Mouse (Mus musculus) neural tube, embryonic 12.5 days (tissue): ENCODE measurements around the gene Cep41. TPM values are rescaled to one million over a fixed set of nuclear protein-coding genes. Genes with fewer than 3 reads are reported as not detected.

Experiments
- ATAC-seq: fragments of 200-750 bp; cut with Nextera tagmentation; 2 replicates; pipeline ENCODE4 v1.8.0; 2017; ENCODE audit warnings: low read depth, mild to moderate bottlenecking, moderate TSS enrichment, moderate library complexity; ENCODE audit not compliant: low FRiP score
- H3K27ac ChIP-seq: fragments of 300-500 bp; sonication (generic); 2 replicates; pipeline ENCODE4 v1.5.1; 2016
- H3K27me3 ChIP-seq: fragments of 300-500 bp; sonication (generic); replicated peaks from 2 replicates; pipeline ENCODE4 v1.6.1; 2016; ENCODE audit warnings: mild to moderate bottlenecking
- H3K36me3 ChIP-seq: fragments of 300-500 bp; sonication (generic); 2 replicates; pipeline ENCODE4 v1.6.1; 2016; ENCODE audit warnings: mild to moderate bottlenecking
- H3K4me1 ChIP-seq: fragments of 300-500 bp; sonication (generic); 2 replicates; pipeline ENCODE4 v1.6.1; 2016
- H3K4me2 ChIP-seq: fragments of 300-500 bp; sonication (generic); replicated peaks from 2 replicates; pipeline ENCODE4 v1.6.1; 2016; ENCODE audit warnings: mild to moderate bottlenecking
- H3K4me3 ChIP-seq: fragments of 300-500 bp; sonication (generic); 2 replicates; pipeline ENCODE4 v1.5.1; 2016
- H3K9ac ChIP-seq: fragments of 300-500 bp; sonication (generic); 2 replicates; pipeline ENCODE4 v1.6.1; 2016; ENCODE audit warnings: mild to moderate bottlenecking
- H3K9me3 ChIP-seq: fragments of 300-500 bp; sonication (generic); 2 replicates; pipeline ENCODE4 v1.6.1; 2016; ENCODE audit warnings: mild to moderate bottlenecking
- WGBS: fragments of 180-500 bp; shearing (Covaris S2); methylation state at CpG from one replicate; pipeline ENCODE4 v1.1.7; 2016; 5-methylcytosine and 5-hydroxymethylcytosine counted together
- polyA plus RNA-seq: library from polyadenylated mRNA; unstranded; fragments of >200 nt; fragmentation: Nextera tagmentation; extraction: Ambion mirVana; gene quantifications from 2 replicates; pipeline ENCODE4 v1.2.1, GENCODE M21; 2016

Gene Cep41
- polyA plus RNA-seq, 1 experiment from 2014 or later, result 21.6 TPM

DNA sequence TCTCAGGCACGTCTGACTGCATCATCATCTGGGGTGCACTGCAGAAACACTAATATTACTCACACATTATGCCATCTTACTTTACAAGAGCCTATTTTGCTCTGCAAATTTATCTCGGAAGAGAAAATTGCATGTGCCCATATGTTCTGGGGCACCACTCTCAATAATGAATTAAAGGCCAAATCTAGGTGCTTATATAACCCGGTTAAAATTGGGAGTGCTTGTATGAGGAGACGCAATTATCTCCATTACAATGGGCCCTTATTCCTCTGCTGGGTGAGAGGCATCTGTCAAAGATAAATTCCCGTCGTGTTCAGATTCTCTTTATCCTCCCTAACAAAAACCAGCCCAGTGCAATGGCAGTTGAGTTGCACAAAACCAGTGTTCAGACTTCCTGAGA is 28.8 kb downstream of the Cep41 start:
- no peak for ATAC-seq
- Histone ChIP-seq H3K9me3 (no peaks in the 10 kb centered on the region), H3K27ac (no peak overlapping the region), H3K27me3 (no peaks in the 10 kb centered on the region), H3K4me2 (no peak overlapping the region), H3K4me3 (no peak overlapping the region), H3K9ac (no peak overlapping the region), H3K36me3 (no peaks in the 10 kb centered on the region), H3K4me1 (peaks cover 13% of the 10 kb centered on the region)
- 37% methylated on average over 6 of the region's 6 CpGs for WGBS

DNA sequence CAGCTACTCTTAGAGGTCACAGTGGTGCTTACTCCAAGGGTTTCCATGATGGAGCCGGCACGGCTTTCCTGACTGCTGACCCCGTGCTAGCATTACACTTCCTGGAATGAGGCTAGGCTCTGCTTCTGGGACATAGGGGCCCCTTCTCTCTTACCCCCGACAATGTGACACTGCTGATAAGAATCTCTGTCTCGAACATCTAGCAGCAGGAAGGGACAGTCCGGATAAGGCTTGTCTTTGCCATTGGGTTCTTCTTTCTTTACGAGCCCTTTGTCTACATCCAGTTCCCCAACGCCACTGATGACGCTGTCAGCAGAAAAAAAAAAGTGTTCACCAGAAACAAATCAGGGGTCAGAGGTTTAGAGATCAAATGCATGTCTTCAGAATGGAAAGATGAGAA is 34.9 kb downstream of the Cep41 start:
- peaks cover 28% of the 10 kb centered on the region for H3K4me1 ChIP-seq
- H3K4me2 ChIP-seq, result no peak overlapping the region
- no peak overlapping the region for H3K4me3 ChIP-seq
- no peaks in the 10 kb centered on the region for H3K36me3 ChIP-seq
- WGBS, result 84% methylated on average over 9 of the region's 9 CpGs
- H3K9ac ChIP-seq, result no peak overlapping the region
- H3K27ac ChIP-seq, result no peak overlapping the region
- H3K9me3 ChIP-seq, result no peaks in the 10 kb centered on the region
- no peak for ATAC-seq
- no peaks in the 10 kb centered on the region for H3K27me3 ChIP-seq

DNA sequence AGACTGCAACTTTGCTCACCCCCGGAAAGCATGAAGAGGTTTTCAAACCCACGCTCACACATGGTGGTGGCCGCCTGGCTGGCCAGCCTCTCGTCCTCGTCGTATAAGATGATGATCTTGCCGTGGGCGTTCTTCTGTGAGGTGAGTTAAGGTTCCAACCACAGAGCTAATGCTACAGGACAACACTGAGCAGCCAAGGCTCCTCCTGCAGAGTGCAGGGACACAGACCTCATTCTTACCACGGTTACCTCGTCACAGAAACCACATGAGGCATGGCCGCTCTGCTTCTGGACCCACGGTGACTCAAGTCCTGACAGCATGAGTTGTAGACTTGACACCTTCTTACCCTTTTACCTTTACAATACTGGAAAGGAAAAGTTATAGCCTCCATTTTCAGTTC is 36.3 kb downstream of the Cep41 start:
- no peak overlapping the region for H3K4me3 ChIP-seq
- no peak overlapping the region for H3K27ac ChIP-seq
- no peak for ATAC-seq
- H3K9ac ChIP-seq, result no peak overlapping the region
- no peak overlapping the region for H3K4me2 ChIP-seq
- H3K4me1 ChIP-seq, result peaks cover 40% of the 10 kb centered on the region
- WGBS, result 75% methylated on average over 12 of the region's 12 CpGs
- no peaks in the 10 kb centered on the region for H3K27me3 ChIP-seq
- no peaks in the 10 kb centered on the region for H3K9me3 ChIP-seq
- no peaks in the 10 kb centered on the region for H3K36me3 ChIP-seq

DNA sequence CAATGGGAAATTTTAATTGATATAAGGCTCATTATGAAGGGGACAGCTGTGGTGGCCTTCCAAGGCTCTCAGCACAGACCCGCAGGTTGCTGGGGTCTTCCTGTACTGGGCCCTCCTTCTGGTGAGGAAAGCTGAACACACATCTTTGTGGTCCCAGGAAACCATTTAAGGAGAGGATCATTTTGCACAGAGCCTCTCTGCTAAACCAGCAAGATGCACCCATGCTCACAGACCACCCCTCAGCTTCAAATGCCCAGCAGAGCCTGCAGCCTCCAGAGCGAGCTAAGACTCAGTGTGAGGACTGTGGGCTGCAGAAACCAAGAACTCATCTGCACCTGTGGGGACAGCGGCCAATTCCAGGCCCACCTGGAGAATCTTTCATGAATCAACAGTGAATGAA is 38.6 kb downstream of the Cep41 start:
- H3K9ac ChIP-seq, result 0 out of 2 replicates have a peak overlapping the region, but pooled peaks have one; percentile 17
- no peaks in the 10 kb centered on the region for H3K27me3 ChIP-seq
- H3K4me1 ChIP-seq, result peaks cover 43% of the 10 kb centered on the region
- H3K27ac ChIP-seq, result peak overlapping the region; percentile 11; the same call in 1 of the 2 replicates
- no peak overlapping the region for H3K4me3 ChIP-seq
- H3K4me2 ChIP-seq, result no peak overlapping the region
- WGBS, result 70% methylated on average over 3 of the region's 3 CpGs
- no peak; the same call in 1 of the 2 replicates for ATAC-seq
- H3K9me3 ChIP-seq, result no peaks in the 10 kb centered on the region
- H3K36me3 ChIP-seq, result no peaks in the 10 kb centered on the region

DNA sequence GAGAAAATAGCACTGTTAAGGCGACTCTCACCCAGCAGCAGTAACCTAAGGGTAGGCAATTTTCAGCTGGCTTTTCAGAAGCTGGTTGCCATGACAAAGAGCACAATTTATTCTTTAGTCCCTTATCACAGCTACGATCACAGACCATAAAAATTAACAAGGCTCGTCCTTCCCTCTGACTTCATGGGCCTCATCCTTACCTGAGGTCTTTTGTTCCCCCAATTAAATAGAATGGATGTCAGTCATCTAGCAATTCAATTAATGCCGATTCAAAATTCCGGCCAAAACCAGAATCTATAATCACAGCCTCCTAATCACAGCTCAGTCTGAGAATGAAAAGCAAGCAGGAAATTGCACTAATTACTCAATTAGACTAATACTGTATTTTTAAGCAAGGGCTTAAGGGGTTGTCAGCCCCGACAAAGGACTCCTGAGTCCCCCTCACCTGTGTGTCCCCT is 39.1 kb downstream of the Cep41 start:
- H3K4me3 ChIP-seq, result no peak overlapping the region
- ATAC-seq, result peak; percentile 39; the same call in 1 of the 2 replicates
- peak overlapping the region; percentile 11; the same call in 1 of the 2 replicates for H3K27ac ChIP-seq
- peaks cover 48% of the 10 kb centered on the region for H3K4me1 ChIP-seq
- no peak overlapping the region for H3K4me2 ChIP-seq
- no peaks in the 10 kb centered on the region for H3K27me3 ChIP-seq
- H3K36me3 ChIP-seq, result no peaks in the 10 kb centered on the region
- WGBS, result 26% methylated on average over 6 of the region's 6 CpGs
- no peaks in the 10 kb centered on the region for H3K9me3 ChIP-seq
- H3K9ac ChIP-seq, result no peak overlapping the region

DNA sequence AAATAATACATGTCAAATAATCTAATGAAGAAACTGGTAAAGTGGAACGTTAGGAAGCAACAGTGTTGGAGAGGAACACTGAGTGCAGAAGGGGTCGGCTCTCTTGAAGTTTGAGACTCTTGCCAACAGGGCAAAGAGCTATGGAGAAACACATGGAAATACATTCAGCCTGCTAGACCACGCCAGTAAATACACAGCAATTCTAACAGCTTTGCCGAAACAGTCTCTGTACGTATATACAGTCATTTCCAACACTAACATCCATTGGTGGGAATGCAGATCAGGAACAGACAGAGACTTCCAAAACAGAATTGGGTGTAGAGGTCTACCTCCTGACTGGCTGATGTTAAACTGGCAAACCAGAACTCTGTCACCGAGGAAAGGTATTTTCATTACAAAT is 40.0 kb downstream of the Cep41 start:
- Histone ChIP-seq H3K27ac (no peak overlapping the region), H3K9me3 (no peaks in the 10 kb centered on the region), H3K36me3 (no peaks in the 10 kb centered on the region), H3K4me2 (no peak overlapping the region), H3K4me1 (peaks cover 49% of the 10 kb centered on the region), H3K27me3 (no peaks in the 10 kb centered on the region), H3K4me3 (no peak overlapping the region), H3K9ac (no peak overlapping the region)
- no peak for ATAC-seq
- 75% methylated on average over 6 of the region's 6 CpGs for WGBS

DNA sequence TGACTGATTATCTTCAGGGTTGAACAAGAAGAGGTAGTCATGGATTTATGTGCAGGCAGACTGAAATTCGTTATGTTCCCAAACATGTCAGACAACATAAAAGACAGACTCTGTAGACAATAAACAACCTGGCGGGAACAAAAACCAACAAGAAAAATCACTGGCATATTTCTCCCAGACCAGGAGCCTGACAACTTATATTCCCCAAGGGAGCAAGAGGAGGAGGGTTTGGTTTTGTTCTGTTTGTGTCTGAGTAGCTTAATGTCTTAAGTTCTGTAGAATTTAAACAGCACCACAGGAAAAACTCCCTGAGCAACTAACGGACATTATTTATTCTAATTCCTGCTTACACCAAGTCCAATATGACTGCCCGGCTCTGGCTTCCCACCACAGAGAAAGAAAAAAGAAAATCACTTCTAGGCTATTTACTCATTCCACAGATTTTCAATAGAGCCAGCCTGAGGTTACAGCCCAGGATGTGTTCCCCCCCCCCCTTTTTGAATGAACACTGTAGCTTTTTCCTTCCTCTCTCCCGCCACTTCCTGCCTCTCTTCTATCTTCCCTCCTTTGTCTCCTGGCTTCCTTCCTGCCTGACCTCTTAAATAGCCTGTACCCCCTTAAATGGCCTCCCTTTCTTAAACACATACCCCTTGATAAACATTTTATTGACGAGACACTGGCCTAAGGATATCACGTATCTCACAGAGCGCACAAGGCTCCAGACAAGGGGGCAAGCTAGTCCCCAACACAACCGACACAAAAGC is 40.9 kb downstream of the Cep41 start:
- ATAC-seq, result no peak
- H3K4me1 ChIP-seq, result peaks cover 49% of the 10 kb centered on the region
- H3K9ac ChIP-seq, result no peak overlapping the region
- no peak overlapping the region for H3K4me2 ChIP-seq
- no peaks in the 10 kb centered on the region for H3K27me3 ChIP-seq
- no peaks in the 10 kb centered on the region for H3K9me3 ChIP-seq
- 40% methylated on average over 9 of the region's 9 CpGs for WGBS
- H3K36me3 ChIP-seq, result no peaks in the 10 kb centered on the region
- peak overlapping the region; percentile 47 for H3K27ac ChIP-seq
- no peak overlapping the region for H3K4me3 ChIP-seq

DNA sequence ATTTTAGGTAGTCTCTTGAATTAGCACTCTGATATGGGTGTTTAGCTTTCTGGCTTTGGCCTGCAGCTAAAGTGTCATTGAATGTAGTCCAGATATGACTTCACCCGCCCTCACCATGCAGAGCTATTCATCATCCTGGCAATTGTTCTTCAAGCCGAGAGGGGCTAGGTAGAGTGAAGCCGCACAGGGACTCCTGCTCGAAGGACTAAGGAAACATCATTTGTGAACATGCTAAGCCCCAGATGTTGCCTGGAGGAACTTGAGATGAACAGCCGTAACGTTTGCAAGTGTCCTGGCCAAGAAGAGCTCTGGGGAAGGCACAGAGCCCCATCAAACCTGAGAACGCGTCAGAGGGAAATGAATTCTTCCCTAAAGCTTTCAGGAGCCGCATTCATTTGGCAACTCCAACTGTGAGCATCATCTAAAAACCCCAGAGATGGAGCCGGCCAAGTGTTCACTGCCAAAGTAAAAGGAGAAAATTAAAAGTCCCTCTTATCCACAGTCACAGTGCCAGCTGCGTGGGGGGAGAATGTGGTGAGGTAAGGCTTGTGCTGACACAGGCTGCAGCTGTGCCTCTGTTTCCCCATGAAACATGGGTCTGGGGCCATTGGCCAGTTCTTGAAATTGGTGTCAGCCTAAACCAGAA is 43.8 kb downstream of the Cep41 start:
- WGBS, result 74% methylated on average over 11 of the region's 11 CpGs
- peaks cover 33% of the 10 kb centered on the region for H3K4me1 ChIP-seq

DNA sequence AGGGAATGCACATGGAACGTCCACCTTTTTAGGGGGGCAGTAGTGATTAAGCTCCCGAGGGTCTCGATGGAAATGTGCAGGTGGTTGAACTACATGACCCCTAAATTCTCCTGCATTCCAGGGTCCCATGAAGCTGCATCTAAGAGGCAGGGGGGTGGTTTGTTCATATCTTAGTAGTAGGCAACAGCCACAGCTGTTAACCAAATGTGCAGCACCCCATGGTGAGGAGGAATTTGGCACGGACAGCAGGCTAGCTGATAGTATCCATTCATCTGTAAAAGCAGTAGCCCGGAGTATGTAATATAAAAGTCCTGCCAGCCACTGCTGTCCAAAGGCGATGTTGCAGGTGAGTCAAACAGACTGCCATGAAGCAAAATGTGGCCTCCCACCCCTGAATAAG is 48.2 kb downstream of the Cep41 start:
- Histone ChIP-seq H3K4me2 (no peak overlapping the region), H3K4me1 (peaks cover 17% of the 10 kb centered on the region; the same call in 1 of the 2 replicates), H3K9me3 (no peaks in the 10 kb centered on the region), H3K36me3 (no peaks in the 10 kb centered on the region), H3K9ac (no peak overlapping the region), H3K27me3 (no peaks in the 10 kb centered on the region), H3K27ac (no peak overlapping the region), H3K4me3 (no peak overlapping the region)
- ATAC-seq, result no peak
- WGBS, result 63% methylated on average over 6 of the region's 6 CpGs

More for the DNA sequence above, 43.8 kb downstream of the Cep41 start:
- H3K27me3 ChIP-seq, result no peaks in the 10 kb centered on the region
- no peak for ATAC-seq
- no peak overlapping the region for H3K27ac ChIP-seq
- H3K36me3 ChIP-seq, result no peaks in the 10 kb centered on the region
- H3K4me2 ChIP-seq, result no peak overlapping the region
- H3K4me3 ChIP-seq, result no peak overlapping the region
- no peaks in the 10 kb centered on the region for H3K9me3 ChIP-seq
- no peak overlapping the region for H3K9ac ChIP-seq

DNA sequence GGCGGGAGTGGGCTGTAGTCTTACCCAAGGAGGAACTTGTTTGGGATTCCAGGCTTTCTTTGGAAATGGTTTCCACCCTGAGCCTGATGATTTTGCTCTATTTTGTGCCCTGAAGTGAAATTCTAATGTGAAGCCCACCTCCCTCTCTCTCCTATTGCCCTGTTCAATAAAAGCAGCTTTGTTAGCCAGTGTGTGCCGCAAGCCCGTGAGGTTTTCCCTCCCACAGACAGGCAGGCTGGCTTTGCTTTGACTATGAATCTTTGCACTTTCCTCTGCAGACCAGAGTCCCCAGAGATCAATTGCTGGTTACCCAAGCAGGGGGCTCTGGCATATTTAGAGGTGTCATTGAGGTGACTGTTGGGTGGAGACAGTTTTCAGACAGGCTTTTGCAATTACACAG is 49.1 kb downstream of the Cep41 start:
- no peak overlapping the region for H3K9ac ChIP-seq
- H3K36me3 ChIP-seq, result no peaks in the 10 kb centered on the region
- no peaks in the 10 kb centered on the region for H3K27me3 ChIP-seq
- ATAC-seq, result no peak
- H3K4me2 ChIP-seq, result no peak overlapping the region
- H3K4me1 ChIP-seq, result peaks cover 10% of the 10 kb centered on the region; the same call in 1 of the 2 replicates
- no peaks in the 10 kb centered on the region for H3K9me3 ChIP-seq
- 46% methylated on average over 3 of the region's 3 CpGs for WGBS
- H3K4me3 ChIP-seq, result no peak overlapping the region
- H3K27ac ChIP-seq, result no peak overlapping the region

DNA sequence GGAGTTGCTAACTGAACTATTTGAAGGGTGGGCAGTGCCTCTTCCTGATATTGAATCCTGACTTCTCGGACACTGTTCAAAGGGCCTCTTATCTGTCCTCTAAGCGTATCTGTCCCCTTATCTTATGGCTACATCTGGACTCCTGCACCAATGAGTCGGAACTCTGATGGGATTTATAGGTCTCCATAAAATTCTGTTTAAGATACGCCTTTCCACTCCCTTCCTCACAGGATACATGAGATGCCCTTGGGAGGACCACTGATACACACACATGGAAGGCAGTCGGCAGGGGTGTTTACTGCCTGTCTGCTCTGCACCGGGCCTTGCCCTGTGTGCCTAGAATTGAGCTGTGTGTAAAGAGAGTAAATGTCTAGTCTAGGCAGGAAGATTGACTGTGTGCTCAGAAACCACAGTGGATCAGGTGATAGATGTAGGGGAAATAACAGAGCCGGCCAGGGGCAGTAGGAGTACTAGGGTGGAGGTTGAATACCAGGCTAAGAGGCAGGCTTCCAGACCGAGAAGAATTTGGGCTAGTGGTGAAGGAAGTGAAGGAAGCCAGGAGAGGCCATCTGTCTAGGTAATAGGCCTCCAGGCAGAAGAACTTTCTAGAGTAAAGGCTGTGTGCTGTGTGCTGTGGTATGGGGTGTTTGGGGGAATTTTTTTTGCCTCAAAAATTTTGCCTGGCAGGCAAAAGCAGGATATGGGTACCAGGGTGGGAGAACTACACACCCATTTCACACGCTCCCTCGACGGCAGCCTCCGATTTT is 49.7 kb downstream of the Cep41 start:
- H3K27ac ChIP-seq, result no peak overlapping the region
- H3K9ac ChIP-seq, result no peak overlapping the region
- no peak overlapping the region for H3K4me2 ChIP-seq
- 78% methylated on average over 12 of the region's 12 CpGs for WGBS
- peaks cover 9% of the 10 kb centered on the region; the same call in 1 of the 2 replicates for H3K4me1 ChIP-seq
- H3K27me3 ChIP-seq, result no peaks in the 10 kb centered on the region
- no peak for ATAC-seq
- H3K4me3 ChIP-seq, result no peak overlapping the region
- no peaks in the 10 kb centered on the region for H3K9me3 ChIP-seq
- H3K36me3 ChIP-seq, result no peaks in the 10 kb centered on the region

DNA sequence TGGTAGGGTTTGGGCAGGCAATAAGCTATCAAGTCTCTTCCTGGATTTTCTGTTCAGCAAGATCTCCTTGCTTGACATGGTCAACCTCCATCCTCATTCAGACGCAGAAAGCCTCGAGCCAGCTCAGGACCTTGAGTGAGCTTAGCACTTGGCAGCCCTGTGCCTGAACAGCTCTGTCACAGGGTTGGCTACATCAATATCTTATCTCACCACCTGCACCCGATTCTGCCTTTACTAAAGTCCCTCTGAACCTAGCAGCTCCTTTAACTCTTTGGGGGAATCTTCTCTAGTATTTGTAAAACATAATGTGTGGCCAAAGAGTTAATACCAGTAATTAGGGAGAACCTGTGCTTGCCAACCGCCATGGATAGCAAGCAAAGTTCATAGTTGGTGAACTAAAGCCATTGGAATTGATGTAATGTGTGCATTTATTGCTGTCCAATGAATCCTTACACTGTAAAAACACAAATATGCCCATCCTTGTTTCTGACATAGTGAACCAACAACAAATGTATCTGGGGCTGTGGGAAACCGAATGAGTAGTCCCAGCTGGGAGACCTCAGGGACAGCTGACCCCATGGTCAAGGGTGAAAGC is 54.8 kb downstream of the Cep41 start, which contains the start of gene Cpa1:
Cpa1 (plus strand) TSS at position 545 of the 595 bp plus-strand sequence.
- Histone ChIP-seq H3K27ac (no peak within 1 kb of the TSS), H3K4me3 (no peak within 1 kb of the TSS), H3K4me1 (peaks cover 12% of the 10 kb centered on the region), H3K4me2 (no peak within 1 kb of the TSS), H3K27me3 (no peaks in the 10 kb centered on the region), H3K9ac (no peak within 1 kb of the TSS), H3K9me3 (no peaks in the 10 kb centered on the region), H3K36me3 (no peaks in the 10 kb centered on the region)
- WGBS, result 91% methylated on average over 5 of the region's 5 CpGs
- no peak for ATAC-seq
